Mouse (Mus musculus): ENCODE results near the gene Clint1.
"Not testable (repeated sequence)": the region's sequence is repeated elsewhere in the genome, so short reads cannot be mapped to it uniquely, and the experiment has no call there.

The Clint1 gene

DNA sequence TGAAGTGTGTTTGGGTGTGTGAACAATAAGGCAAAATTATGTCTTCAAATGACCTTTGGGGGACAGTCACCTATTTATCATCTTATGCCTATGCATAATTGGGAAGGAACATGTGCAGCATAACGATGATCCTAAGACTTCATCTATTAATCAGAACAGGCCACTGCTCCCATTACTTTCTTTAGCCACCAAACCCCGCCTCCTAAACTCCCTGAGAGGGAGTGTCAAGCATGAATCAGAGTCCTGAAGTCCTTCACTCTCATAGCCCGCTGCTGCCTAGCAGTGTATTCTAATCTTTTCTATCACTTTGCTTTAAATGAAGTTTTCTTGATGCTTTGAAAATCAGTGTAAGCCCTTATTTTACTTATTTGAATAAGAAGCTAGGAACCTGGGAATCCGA is 2.6 kb upstream of the Clint1 start:
- DNase-seq, result no peak

DNA sequence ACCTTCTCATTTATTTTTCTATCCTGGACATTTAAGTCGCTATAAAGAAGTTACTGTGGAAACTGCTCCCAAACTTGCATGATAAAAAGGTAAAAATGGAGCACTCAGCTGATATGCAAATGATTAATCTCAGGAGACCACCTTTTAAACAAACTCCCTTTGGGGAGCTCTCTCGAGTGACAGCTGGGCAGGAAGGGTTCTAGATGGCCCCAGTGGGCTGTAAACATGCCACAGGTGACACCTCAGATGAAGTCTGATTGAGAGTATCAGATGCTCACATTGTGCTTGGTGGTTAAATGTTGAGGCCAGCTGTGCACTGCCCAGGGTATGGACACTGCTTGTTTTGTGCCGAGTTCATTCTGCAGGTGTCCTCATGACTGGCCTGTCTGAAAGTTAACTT is 2.0 kb upstream of the Clint1 start:
- DNase-seq, result no peak

DNA sequence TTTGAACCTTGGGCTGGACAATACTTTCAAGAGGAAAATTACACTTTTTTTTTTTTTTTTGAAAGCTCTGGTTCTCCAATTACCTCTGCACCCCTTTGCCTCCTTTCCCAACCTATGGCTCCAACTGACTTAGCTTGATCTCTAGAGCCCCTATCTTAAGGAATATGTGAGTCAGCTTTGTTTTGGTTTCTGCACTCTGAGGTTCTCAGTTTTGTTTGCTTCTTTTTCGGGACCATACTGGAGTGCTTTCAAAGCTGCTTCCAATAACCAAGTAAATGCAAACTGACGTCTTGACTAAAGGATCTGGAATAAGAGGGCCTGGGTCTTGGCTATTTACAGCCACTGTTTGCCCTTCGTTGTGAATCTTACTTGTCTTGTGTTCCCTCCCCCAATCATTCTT is 1.5 kb upstream of the Clint1 start:
- no peak for DNase-seq

DNA sequence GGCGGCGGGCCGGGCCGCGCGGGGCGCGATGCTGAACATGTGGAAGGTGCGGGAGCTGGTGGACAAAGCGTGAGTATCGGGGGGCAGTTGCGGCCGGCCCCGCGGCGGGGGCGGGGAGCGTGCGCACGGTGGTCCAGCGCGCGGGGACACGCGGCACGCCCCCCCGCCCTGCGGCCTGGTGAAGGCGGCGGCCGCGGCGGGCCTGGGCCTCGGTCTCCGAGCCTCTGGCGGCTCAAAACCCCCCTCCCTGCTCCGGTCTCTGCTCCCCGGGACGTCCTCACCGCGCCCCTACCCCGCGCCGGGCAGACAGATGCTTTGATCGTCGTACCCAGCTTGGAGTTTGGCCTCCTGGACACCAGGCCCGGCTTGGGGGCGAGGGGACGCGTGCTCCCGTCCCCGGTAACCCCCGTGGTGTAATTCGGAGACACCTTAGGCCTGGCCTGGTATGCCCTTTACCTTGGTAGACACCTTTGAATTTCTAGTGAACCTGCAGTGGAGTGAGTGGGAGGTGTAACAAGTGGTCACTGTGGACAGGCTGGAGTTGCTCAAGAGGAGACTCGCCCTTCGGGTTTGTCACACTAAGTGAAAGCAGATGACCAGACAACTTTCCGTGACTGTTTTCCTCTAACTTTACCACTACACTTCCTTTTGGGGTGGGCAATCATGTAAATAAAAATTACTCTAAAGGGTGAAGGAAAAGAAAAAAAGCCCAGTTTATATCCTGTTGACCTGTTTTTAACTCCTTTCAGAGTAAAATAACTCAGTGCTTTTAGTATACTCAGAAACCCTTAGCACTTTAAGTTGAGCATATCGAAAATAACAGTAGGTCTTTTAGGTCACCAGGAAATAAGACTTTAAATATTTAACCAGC is 508 bp downstream of the Clint1 start:
- DNase-seq, result no peak

DNA sequence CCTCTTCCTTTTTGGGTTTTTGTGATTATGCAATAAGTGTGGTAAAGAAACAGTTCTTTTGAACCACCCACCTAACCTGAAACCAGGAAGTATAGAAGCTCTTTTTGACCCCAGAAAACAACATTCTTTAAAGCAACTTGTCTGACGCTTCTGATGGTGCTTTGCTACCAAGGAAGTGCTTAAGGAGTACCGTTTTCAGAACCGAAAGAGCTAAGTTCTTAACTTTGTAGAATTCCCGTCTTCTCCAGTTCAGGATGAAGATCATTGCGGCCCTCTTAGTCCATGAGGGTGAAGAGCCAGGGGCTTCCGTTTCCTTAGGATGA is 1.1 kb downstream of the Clint1 start:
- no peak for DNase-seq

DNA sequence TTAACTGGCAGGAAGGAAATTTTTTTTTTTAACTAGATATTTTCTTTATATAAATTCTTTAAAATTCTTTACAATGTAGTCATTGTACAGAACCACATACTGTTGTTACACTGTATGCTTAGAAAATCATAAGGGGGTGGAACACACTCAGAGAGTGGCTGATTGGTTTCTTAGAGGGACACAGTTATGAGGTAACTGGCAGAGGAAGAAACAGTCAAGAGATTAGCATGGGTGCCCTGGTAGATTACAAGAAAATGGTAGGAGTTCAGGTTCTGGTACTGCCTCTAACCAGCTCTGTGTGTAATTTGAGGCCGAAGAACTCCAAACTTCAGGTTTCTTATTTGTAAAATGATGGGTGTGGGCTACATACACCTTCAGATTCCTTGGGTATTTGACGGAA is 2.1 kb downstream of the Clint1 start:
- no peak for DNase-seq

DNA sequence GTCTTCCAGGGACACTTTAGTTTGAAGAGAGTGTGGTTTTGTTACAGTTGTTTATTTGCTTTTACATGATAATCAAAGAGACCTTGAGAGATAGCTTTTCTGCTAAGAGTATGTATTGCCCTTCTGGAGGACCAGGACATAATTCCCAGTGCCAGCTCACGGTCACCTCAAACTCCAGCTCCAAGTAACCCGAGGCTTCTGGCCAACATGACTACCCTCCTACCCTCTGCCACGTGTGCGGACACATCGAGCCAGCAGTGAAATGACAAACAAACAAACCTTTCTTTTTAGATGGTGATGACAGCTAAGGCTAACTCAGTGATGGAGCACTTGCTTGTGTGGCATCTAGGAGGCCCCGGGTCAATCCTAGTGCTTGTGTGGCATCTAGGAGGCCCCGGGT is 2.5 kb downstream of the Clint1 start:
- no peak for DNase-seq

DNA sequence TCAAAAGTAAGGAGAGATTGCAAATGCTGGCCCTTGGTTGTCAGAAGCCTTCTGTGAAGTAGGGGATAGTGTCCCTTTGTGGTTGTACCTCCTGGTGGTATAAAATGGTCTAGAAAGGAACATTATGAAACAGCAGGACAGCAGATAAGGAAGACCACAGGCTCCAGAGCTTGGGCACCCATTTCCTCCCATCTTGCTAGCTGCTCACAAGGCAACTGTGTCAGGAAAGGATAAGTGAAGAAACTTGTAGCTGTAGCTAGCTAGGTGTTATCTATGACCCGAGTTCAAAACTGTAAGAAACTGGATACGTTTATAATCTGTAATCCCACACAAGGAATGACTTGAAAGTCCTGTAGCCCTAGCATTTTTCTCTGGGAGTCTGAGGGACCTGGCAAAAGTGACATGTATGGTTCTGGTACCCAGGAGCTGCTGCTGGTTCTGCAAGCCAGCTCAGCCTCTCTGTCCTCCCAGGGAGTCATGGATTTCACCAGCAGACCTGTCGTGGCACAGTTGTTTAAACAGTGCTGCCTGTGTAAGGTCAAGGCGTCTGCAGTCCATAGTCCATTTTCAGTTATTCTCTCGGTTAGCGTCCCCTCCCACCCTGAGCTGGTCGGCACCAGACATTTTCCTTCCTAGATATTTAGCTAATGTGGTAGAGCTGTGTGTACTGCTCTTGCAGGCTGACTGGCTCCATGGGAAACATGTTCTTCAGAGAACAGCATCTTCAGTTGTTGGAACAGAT is 3.7 kb downstream of the Clint1 start:
- DNase-seq, result no peak

DNA sequence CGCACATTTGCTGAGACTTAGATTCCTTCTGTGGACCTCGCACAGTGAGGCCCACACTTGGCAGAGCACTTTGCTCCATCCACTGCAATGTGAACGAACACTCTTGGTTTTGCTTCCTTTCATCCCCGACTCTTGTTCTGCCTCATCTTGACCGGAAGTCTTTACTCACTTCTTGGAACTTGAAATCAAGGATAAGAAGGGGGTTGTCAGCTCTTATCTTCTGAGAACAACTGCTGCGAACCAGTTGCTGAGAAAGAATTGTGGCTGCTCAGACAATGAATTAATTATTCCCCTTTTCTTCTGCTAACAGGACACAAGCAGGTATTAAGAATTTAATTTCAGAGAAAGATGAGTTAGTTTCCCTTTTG is 4.3 kb downstream of the Clint1 start:
- DNase-seq, result no peak

DNA sequence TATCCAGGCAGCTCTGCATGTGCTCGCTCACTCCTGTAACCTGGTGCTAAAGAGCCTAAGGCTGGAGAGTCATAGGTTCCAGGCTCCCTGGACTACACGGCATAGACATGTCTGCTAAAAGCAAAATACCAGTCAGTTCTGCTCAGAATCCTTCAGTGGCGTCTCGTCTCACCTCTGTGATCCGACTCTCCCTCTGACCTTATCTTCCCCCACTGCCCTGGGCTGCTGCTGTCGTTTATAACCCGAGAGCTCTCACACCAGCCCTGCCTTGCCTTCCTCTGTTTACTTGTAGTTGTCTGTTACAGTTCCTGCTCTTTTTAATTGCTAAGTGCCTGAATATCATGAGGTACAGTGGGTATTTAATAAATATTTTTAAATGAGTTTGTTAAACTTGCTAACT is 9.5 kb downstream of the Clint1 start:
- no peak for DNase-seq

DNA sequence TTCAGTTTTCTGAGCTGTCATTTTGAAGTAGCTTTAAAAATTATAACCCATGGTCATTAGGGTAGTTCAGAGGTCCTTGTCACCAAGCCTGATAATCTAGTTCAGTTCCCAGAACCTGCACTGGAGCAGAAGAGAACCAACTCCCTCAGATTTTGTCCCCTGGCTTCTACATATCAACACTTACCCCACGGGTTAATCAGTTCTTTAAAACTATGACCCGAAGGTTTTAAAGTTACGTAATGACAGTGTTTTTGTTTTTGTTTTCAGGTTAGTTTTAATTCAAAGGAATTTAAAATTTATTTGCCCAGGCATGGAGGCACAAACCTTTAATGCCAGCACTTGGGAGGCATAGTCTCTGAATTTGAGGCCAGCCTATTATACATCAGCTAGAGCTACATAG is 12.6 kb downstream of the Clint1 start:
- no peak for DNase-seq

DNA sequence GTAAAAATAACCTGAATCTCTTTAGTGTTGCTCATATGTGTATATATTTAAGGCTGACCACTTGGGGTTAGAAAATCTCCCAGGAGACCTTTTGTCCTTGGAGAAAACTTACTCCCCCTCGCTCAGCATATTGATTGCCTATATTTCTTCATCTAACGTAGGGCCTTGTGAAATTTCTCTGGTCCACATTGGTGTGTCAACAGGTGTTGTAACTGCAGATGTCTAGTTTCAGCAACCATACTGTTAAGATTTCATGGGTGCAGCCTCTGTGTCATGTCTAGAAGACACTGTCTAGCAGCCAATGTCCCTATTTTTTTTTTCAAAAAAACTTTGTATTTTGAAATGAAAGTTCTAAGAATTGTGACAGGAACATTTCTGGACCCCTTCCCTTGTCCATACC is 14.0 kb downstream of the Clint1 start:
- no peak for DNase-seq

DNA sequence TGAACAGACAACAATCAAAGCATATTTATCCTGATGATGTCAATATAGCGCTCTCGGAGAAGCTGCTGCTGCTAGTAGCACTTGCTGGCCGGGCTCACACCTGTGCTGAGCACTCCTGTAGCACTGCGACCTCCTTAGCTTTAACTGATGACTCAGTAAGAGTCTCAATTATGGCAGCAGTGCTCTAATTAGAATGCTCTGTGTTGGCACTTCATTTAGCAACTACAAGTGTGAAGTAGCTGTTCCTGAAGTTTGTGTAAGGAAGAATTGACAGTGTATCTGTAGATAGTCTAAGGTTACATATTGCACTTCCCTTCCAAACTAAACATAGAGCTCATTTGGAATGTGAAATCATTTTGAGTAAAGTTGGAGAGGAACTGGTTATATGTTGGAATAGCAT is 14.7 kb downstream of the Clint1 start:
- no peak for DNase-seq

DNA sequence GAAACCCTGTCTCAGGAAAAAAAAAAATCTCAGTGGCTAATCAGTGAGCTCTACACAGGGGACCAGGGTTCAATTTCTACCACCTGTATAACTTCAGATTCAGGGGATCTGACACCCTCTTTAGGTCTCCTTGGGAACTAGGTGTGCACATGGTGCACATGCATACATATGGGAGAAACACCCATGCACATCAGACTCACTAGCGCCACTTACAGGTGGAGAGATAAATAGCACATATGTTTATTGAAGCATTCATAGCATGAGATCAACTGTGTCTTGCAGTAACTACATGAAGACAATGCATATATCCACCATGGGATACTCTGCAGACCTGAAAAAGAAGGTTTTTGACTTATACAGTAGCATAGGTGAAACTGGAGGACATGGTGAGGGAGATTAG is 21.8 kb downstream of the Clint1 start:
- no peak for DNase-seq

DNA sequence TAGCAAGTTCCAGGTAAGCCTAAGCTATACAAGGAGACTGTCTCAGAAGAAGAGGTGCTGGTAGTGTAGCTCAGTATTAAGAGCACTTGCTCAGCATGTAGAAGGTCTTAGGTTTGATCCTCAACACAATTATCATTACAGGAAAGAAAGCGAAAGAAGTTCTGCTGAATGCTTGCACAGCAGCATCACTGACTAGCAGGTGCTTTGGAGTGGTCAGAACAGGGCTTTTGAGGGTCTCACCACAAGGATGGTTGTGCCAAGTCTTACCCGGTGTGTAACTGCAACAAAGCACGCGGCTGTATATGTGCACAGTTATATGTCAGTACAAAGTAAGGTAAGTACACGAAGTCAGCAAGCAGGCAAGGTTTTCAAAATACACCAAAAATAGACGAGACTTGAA is 22.4 kb downstream of the Clint1 start:
- DNase-seq, result no peak

DNA sequence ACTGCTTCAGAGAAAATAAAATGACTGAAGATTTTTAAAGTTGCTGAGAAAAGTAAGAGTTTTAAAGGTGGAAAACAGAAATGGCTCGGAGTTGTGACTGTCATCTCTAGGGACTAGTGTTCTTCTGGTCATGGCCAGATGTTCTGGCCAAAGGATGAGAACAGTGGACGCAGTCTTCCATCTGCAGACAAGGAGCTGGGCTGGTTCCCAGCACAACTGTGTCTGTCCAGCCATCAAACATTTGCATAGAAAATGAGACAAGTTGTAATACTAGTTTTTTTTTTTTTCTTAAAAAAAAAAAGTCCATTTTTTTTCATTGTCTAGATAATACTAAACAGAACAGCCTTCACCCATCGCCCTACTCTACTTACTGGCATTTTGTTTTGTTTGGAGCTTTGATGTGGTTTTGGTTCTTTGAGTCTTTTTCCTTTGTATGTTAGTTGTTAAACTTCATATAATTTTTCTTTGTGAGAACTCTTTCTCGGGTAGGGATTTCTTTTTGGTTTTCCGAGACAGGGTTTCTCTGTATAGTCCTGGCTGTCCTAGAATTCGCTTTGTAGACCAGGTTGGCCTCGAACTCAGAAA is 23.6 kb downstream of the Clint1 start:
- no peak for DNase-seq

DNA sequence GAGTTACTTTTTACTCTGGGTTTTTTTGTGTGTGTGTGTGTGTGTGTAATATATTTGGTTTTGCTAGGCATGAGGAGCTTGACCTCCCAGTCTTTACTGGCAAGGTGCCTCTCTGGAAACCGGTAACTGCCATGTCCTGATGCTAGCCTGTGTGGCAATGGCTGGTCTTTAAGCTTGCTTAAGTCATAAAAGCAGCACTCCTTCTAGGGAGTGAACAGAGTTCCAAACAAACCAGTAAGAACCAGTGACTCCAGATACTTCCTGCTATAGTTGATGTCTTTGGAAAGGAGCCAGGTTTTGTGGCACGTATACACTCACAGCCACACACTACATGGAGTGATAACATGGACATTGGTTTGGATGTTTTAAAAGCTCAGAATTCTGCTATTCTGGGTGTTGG is 24.2 kb downstream of the Clint1 start:
- no peak for DNase-seq

DNA sequence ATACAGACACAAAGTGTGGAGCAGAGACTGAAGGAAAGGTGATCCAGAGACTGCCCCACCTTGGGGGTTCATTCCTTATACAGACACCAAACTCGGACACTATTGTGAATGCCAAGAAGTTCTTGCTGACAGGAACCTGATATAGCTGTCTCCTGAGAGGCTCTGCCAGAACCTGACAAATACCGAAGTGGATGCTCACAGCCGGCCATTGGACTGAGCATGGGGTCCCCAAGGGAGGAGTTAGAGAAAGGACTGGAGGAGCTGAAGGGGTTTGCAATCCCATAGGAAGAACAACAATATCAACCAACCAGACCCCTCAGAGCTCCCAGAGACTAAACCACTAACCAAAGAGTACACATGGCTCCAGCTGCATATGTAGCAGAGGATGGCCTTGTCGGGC is 27.5 kb downstream of the Clint1 start:
- not testable (repeated sequence) for DNase-seq

DNA sequence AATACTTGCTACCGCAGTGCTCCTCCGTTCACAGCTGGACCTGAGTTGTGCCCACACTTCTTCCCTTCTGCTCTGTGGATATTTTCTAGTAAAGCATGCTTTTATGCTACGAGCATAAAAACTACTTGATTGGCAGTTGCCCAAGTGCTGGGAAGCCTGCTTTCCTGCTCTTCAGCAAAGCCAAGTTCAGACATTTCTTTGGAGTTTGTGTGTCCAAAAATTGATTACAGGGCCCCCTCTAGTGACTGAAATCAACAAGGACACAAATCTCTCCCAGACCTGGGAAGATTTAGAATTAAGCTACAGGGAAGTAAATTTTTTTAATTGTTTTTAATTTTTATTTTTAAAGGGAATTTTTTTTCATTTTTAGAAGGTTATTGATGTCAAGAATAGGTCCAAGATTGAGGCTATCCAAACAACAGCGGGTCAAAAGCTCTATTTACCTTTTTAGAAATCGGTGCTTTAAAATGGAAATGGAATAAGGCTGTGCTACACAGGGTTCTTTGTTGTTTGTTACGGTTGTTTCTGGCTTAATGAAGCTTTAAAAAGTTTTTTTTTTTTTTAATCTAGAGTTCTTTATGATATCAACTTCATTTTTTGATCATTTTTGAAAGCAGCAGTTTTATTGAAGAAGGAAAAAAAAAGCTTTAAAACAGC is 29.3 kb downstream of the Clint1 start:
- DNase-seq, result peak; percentile 11

DNA sequence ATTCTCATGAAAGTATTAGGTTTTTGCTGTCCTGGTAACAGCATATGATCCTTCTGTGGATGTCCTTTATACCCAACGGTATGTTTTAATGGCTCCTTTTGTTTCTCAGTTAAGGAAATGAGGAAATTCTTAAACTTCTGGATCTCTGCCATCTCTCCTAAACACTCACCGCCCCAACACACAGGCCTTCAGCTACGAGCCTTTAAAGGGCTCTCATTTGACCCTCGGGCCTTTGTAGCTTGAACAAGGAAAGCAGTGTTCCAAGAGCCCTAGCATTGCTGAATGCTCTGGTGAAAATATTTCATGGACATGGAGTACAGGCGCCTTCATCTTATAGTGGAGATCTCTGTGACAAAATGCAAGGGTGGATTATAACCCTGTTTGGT is 29.8 kb downstream of the Clint1 start:
- DNase-seq, result no peak

DNA sequence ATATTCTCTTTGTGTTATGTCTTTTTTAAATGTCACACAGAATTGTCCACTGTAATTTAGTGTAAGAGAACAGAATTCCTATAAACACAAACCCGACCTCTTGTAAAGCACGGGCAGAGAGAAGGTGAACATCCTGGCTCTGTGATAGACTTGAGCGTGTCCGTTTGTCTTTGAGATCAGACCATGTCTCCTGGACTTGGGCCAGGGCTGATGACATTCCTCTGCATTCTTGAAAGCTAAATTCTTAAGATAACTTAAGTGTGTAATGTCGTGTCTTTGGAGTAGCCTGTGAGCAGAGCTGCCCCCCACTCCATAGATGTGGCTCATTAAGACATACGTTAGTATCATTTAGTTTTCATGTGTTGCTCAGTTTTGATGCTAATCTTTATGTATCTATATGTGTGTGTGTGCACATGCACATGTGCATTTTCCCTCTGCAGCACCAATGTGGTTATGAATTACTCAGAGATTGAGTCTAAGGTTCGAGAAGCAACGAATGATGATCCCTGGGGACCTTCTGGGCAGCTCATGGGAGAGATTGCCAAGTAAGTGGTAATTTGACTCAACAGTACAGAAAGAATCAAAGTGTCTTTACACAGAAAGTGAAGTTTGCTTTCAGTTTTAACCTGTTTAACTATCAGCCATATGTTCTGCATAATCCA is 31.6 kb downstream of the Clint1 start:
- no peak for DNase-seq

DNA sequence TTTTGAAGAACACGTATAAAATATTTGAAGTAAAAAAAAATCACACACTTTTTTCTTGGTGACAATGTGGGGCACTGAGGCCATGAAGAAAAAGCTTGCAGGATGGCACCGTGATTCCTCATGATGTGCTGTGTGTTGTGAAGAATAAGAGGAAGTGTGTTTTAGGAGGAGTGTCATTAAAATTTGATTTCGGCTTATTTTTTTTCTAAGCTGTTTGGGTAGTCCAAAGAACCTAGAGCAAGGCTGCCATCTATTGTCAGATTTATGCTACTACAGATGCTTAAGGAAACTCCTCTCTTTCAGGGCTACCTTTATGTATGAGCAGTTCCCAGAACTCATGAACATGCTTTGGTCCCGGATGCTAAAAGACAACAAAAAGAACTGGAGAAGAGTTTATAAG is 32.2 kb downstream of the Clint1 start:
- DNase-seq, result peak; percentile 17

DNA sequence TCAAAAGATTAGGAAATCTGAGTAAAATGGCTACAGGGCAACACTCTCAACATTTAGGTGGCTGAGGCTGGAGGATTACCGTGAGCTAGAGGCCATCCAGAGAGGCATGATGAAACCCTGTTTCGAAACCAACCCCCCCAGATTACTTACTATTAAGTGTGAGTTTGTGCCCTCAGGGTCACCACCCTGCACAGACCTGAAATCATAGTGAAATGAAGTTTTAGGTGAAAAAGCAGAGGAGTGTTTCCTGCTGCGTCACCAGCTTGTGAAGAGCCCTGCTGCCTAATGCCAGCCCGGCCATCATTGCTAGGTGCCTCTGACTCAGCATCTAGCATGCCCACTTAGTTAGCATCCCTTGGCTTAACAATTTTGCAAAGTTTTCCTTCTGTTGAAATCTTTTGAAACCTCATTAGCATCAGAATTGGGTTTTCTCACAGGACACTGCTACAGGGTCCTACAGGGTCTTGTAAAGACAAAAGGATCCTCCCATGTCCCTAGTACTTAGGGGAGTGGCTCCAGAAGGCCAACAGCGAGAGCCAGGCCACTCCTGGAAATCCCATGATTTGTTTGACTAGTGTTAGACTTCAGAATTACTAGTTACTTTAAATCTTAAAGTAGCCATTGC is 33.9 kb downstream of the Clint1 start:
- no peak for DNase-seq
